Mouse (Mus musculus) embryonic fibroblast, embryonic 13.5 days (primary cell): ENCODE data around the gene 5430419D17Rik.

ENCODE experiments used
- CTCF ChIP-seq: IDR thresholded peaks from 2 replicates; pipeline ENCODE4 v1.5.1; 2011; ENCODE audit warnings: mild to moderate bottlenecking, control low read depth, low read length, moderate library complexity, borderline replicate concordance; ENCODE audit not compliant: insufficient read depth
- POLR2A ChIP-seq: IDR thresholded peaks from 2 replicates; pipeline ENCODE4 v1.6.1; 2011; ENCODE audit warnings: low read depth, mild to moderate bottlenecking, control low read depth, low read length, moderate library complexity

- TF ChIP-seq CTCF (no peak), POLR2A (no peak)
Observed at GRCm38 (mm10) chr7:131329416-131329815, 155.2 kb downstream of the 5430419D17Rik start, which contains the start of gene Fam24b.
